Mouse (Mus musculus) bone marrow macrophage, adult 2 months (primary cell): Measurements from ENCODE around the gene Hspg2. TPM values are rescaled to one million over a fixed set of nuclear protein-coding genes. Genes with fewer than 3 reads are reported as not detected.

Source experiments
- H3K27ac ChIP-seq: 2 replicates; pipeline ENCODE4 v1.5.1; 2012; ENCODE audit warnings: low read depth, low read length; ENCODE audit not compliant: insufficient read depth
- H3K4me1 ChIP-seq: 2 replicates; pipeline ENCODE4 v1.6.1; 2012; ENCODE audit warnings: low read length; ENCODE audit not compliant: control insufficient read depth, insufficient read depth
- H3K4me3 ChIP-seq: 2 replicates; pipeline ENCODE4 v1.5.1; 2012; ENCODE audit warnings: mild to moderate bottlenecking, low read length, moderate library complexity; ENCODE audit not compliant: insufficient read depth
- CTCF ChIP-seq: IDR thresholded peaks from 2 replicates; pipeline ENCODE4 v1.5.1; 2012; ENCODE audit warnings: low read depth, mild to moderate bottlenecking, low read length, moderate library complexity
- POLR2A ChIP-seq: IDR thresholded peaks from 2 replicates; pipeline ENCODE4 v1.6.1; 2012; ENCODE audit warnings: mild to moderate bottlenecking, low read depth, low read length, borderline replicate concordance
- polyA plus RNA-seq: library from polyadenylated mRNA; stranded (reverse); fragments of >200 nt; gene quantifications from 2 replicates; pipeline ENCODE4 v1.2.4, GENCODE M21; 2012; ENCODE audit not compliant: missing spikeins, insufficient read depth, insufficient read length

The Hspg2 gene
- polyA plus RNA-seq, 1 experiment = 1.9 TPM

- Histone ChIP-seq H3K4me1 (no peaks in the 10 kb centered on the region), H3K4me3 (no peak overlapping the region), H3K27ac (no peak overlapping the region)
- TF ChIP-seq POLR2A (no peak), CTCF (no peak)
Observed at GRCm38 (mm10) chr4:137448197-137448596, 20.4 kb upstream of the Hspg2 start.

GRCm38 (mm10) chr4:137448641-137449040, 19.9 kb upstream of the Hspg2 start:
- Histone ChIP-seq H3K4me1 (no peaks in the 10 kb centered on the region), H3K4me3 (no peak overlapping the region), H3K27ac (no peak overlapping the region)
- no peak for TF ChIP-seq CTCF
- no peak for TF ChIP-seq POLR2A

- Histone ChIP-seq H3K4me1 (no peaks in the 10 kb centered on the region), H3K27ac (no peak overlapping the region), H3K4me3 (no peak overlapping the region)
- no peak for TF ChIP-seq CTCF
- TF ChIP-seq POLR2A = no peak
Observed at GRCm38 (mm10) chr4:137449132-137449531, 19.4 kb upstream of the Hspg2 start.

GRCm38 (mm10) chr4:137449715-137450114, 18.9 kb upstream of the Hspg2 start:
- TF ChIP-seq CTCF = no peak
- TF ChIP-seq POLR2A = no peak
- Histone ChIP-seq H3K4me3 (no peak overlapping the region), H3K4me1 (no peaks in the 10 kb centered on the region), H3K27ac (no peak overlapping the region)

- Histone ChIP-seq H3K4me1 (no peaks in the 10 kb centered on the region), H3K27ac (no peak overlapping the region), H3K4me3 (no peak overlapping the region)
- TF ChIP-seq CTCF = no peak
- no peak for TF ChIP-seq POLR2A
Observed at GRCm38 (mm10) chr4:137452190-137452589, 16.4 kb upstream of the Hspg2 start.

GRCm38 (mm10) chr4:137453234-137453767, 15.3 kb upstream of the Hspg2 start, which contains the start of gene 1700013G24Rik:
TSS of gene 1700013G24Rik (plus strand) at chr4:137453284.
- Histone ChIP-seq H3K4me3 (no peak within 1 kb of the TSS), H3K27ac (no peak within 1 kb of the TSS), H3K4me1 (no peaks in the 10 kb centered on the region)
- TF ChIP-seq POLR2A = no peak
- no peak for TF ChIP-seq CTCF

GRCm38 (mm10) chr4:137454582-137454981, 14.0 kb upstream of the Hspg2 start:
- H3K4me1 ChIP-seq = 0 out of 2 replicates have a peak, but pooled peaks cover 3% of the 10 kb centered on the region
- TF ChIP-seq POLR2A (no peak), CTCF (no peak)
- H3K4me3 ChIP-seq = no peak overlapping the region
- H3K27ac ChIP-seq = no peak overlapping the region

GRCm38 (mm10) chr4:137456581-137456980, 12.0 kb upstream of the Hspg2 start:
- H3K4me3 ChIP-seq = no peak overlapping the region
- H3K27ac ChIP-seq = no peak overlapping the region
- 0 out of 2 replicates have a peak, but pooled peaks cover 3% of the 10 kb centered on the region for H3K4me1 ChIP-seq
- no peak for TF ChIP-seq CTCF
- no peak for TF ChIP-seq POLR2A

GRCm38 (mm10) chr4:137457292-137457691, 11.3 kb upstream of the Hspg2 start:
- no peak overlapping the region for H3K4me3 ChIP-seq
- H3K27ac ChIP-seq = no peak overlapping the region
- TF ChIP-seq POLR2A = no peak
- TF ChIP-seq CTCF = no peak
- H3K4me1 ChIP-seq = 0 out of 2 replicates have a peak, but pooled peaks cover 3% of the 10 kb centered on the region

GRCm38 (mm10) chr4:137458310-137458709, 10.3 kb upstream of the Hspg2 start:
- 0 out of 2 replicates have a peak, but pooled peaks cover 3% of the 10 kb centered on the region for H3K4me1 ChIP-seq
- H3K27ac ChIP-seq = no peak overlapping the region
- TF ChIP-seq POLR2A (no peak), CTCF (no peak)
- H3K4me3 ChIP-seq = no peak overlapping the region
